8 mouse cellular contexts compared by ENCODE assay signal in the genomic region with DNA sequence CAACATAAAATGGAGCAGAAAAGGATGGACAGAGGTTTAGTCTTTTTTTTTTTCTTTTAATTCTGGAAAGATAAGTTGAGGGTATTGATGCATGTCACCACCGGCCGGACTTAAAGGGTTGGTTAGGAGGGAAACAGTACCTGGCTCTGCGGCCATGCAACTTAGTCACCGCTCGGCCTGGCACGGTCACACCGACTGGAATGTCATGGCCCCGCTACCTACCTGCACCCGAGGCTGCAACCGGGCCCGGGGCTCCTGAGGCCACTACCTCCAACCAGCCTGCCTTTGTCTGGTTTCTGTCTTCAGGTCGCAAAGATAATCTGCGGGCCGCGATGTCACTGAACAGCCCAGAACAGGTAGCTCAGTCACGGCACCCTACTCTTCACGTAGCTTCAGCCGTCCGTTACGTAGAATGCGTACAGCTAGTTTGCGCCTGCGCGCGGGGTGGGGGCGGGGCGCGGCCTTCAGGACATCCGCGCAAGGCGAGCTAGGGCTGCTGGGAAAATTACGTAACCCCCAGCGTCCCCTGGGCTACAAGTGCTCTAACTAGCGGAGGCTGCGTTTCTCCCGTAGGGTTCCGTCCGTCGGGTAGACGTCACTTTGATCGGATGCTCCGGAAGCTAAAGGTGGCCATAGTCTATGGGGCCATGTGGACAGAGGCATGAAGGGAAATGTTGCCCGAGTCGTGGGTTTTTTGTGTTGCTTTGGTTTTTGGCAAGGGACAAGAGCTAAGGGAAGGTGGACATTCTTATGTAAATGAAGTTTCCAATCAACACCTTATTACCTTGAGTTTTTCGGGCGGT. TPM values are rescaled to one million over a fixed set of nuclear protein-coding genes. Genes with fewer than 3 reads are reported as not detected.
DNase-seq lines count a peak whose midpoint lies in the region; ATAC-seq and TF ChIP-seq lines count a peak whose summit lies in the region.

Gene Ccdc47, minus strand, starts transcription at position 418 of the 803 bp plus-strand sequence.

- peak; percentile 73 for TF ChIP-seq POLR2A in CH12.LX (IDR thresholded peaks at IDR 0.05; ENCODE audit: low read depth, low read length)
- peak; percentile 84 for TF ChIP-seq POLR2A in testis, adult 2 months (IDR thresholded peaks at IDR 0.05; ENCODE audit: control insufficient read depth, low read depth, low read length)

- in situ Hi-C loops in CH12.LX (cut with MboI; ENCODE audit: low pct_ligation_motif_present, low pct_unique_long_range_greater_than_20kb, low sequenced_read_pairs): no loop called here

- H3K4me3 ChIP-seq in CH12.LX (replicated peaks in 1 of 3; ENCODE audit: low read depth in 2 of 3, low read length in 2 of 3, poor library complexity in 1 of 3): peak within 1 kb of the TSS; percentile 93 to 97 (median 93)
- H3K4me3 ChIP-seq in forebrain, embryonic 10.5 days: peak within 1 kb of the TSS; percentile 79
- peak within 1 kb of the TSS; percentile 100 for H3K4me3 ChIP-seq in heart, embryonic 15.5 days
- peak within 1 kb of the TSS; percentile 90 to 96 for H3K4me3 ChIP-seq in liver, embryonic 14.5 days (ENCODE audit: insufficient read depth in 1 of 2, low read depth in 2 of 2, low read length in 2 of 2)
- H3K4me3 ChIP-seq in neural tube, embryonic 11.5 days (ENCODE audit: low read depth, low read length): peak within 1 kb of the TSS; percentile 87
- peak within 1 kb of the TSS; percentile 83 for H3K4me3 ChIP-seq in testis, adult 2 months (ENCODE audit: control insufficient read depth, low read depth, low read length)

- H3K79me2 ChIP-seq in CH12.LX (replicated peaks; ENCODE audit: control insufficient read depth, extremely low read depth, insufficient read depth, poor library complexity, severe bottlenecking): peaks cover 81% of the 10 kb centered on the region

- H3K4me2 ChIP-seq in CH12.LX (ENCODE audit: insufficient read depth, low read depth, poor library complexity, severe bottlenecking): peak within 1 kb of the TSS; percentile 94
- peak within 1 kb of the TSS; percentile 64 for H3K4me2 ChIP-seq in heart, embryonic 15.5 days
- H3K4me2 ChIP-seq in liver, embryonic 14.5 days (ENCODE audit: low read depth): peak within 1 kb of the TSS; percentile 90
- H3K4me2 ChIP-seq in neural tube, embryonic 11.5 days (ENCODE audit: low read depth): peak within 1 kb of the TSS; percentile 72

- peak; percentile 97 for ATAC-seq in heart, embryonic 15.5 days (replicated peaks; ENCODE audit: insufficient number of reproducible peaks, insufficient read depth, low FRiP score, low read depth)
- ATAC-seq in liver, embryonic 14.5 days (ENCODE audit: insufficient read depth): peak; percentile 93
- peak; percentile 95 for ATAC-seq in neural tube, embryonic 11.5 days (ENCODE audit: insufficient read depth, low FRiP score, low TSS enrichment)

- peak; percentile 100 for DNase-seq in CH12.LX (ENCODE audit: extremely low read depth)
- peak; percentile 95 for DNase-seq in c-Kit-positive CD71-negative TER-119-negative erythroid progenitor cells, embryonic 14.5 days (ENCODE audit: low read depth)
- DNase-seq in forebrain, embryonic 10.5 days (ENCODE audit: extremely low spot score, low spot score): peak; percentile 97
- peak; percentile 96 to 99 for DNase-seq in kidney, postnatal 25 days
- peak; percentile 97 to 98 (median 98) for DNase-seq in liver, embryonic 14.5 days (ENCODE audit: low read depth in 3 of 3, low spot score in 3 of 3)
- peak; percentile 96 for DNase-seq in neural tube, embryonic 11.5 days (ENCODE audit: low spot score)

- H3K9ac ChIP-seq in CH12.LX (ENCODE audit: insufficient read depth, low read depth): peak within 1 kb of the TSS; percentile 95
- peak within 1 kb of the TSS; percentile 100 for H3K9ac ChIP-seq in heart, embryonic 15.5 days
- H3K9ac ChIP-seq in liver, embryonic 14.5 days (replicated peaks): peak within 1 kb of the TSS; percentile 95
- H3K9ac ChIP-seq in neural tube, embryonic 11.5 days (ENCODE audit: low read length): peak within 1 kb of the TSS; percentile 94

- no peaks in the 10 kb centered on the region for H3K9me3 ChIP-seq in CH12.LX (replicated peaks; ENCODE audit: low read length)
- no peaks in the 10 kb centered on the region for H3K9me3 ChIP-seq in forebrain, embryonic 10.5 days
- no peaks in the 10 kb centered on the region for H3K9me3 ChIP-seq in heart, embryonic 15.5 days (replicated peaks)
- no peaks in the 10 kb centered on the region for H3K9me3 ChIP-seq in liver, embryonic 14.5 days (ENCODE audit: control insufficient read depth, low read length)
- H3K9me3 ChIP-seq in neural tube, embryonic 11.5 days (ENCODE audit: control insufficient read depth, low read length): no peaks in the 10 kb centered on the region

- H3K36me3 ChIP-seq in CH12.LX (replicated peaks in 1 of 2; ENCODE audit: control insufficient read depth in 1 of 2, insufficient read depth in 1 of 2, low read length in 1 of 2): peaks cover 19 to 51% of the 10 kb centered on the region in 2 experiments
- H3K36me3 ChIP-seq in forebrain, embryonic 10.5 days (replicated peaks): peaks cover 31% of the 10 kb centered on the region
- peaks cover 17% of the 10 kb centered on the region for H3K36me3 ChIP-seq in heart, embryonic 15.5 days
- peaks cover 8% of the 10 kb centered on the region for H3K36me3 ChIP-seq in liver, embryonic 14.5 days (replicated peaks; ENCODE audit: control insufficient read depth, insufficient read depth, low read depth)
- peaks cover 2% of the 10 kb centered on the region; the same call in 1 of the 2 replicates for H3K36me3 ChIP-seq in neural tube, embryonic 11.5 days (ENCODE audit: control insufficient read depth, insufficient read depth, low read length)
- H3K36me3 ChIP-seq in testis, adult 2 months (ENCODE audit: control insufficient read depth, insufficient read depth, low read length): no peaks in the 10 kb centered on the region

- under 1% methylated on average over 46 of the region's 46 CpGs for WGBS in forebrain, embryonic 10.5 days
- WGBS in heart, embryonic 15.5 days: under 1% methylated on average over 46 of the region's 46 CpGs
- WGBS in liver, embryonic 14.5 days (ENCODE audit: insufficient replicate concordance): under 1% methylated on average over 46 of the region's 46 CpGs
- WGBS in neural tube, embryonic 11.5 days: under 1% methylated on average over 46 of the region's 46 CpGs

- no peak for TF ChIP-seq RAD21 in CH12.LX (IDR thresholded peaks at IDR 0.05; ENCODE audit: low read depth, low read length)

- H3K4me1 ChIP-seq in CH12.LX (ENCODE audit: control insufficient read depth in 1 of 2, insufficient read depth in 2 of 2): peaks cover 8 to 59% of the 10 kb centered on the region in 2 experiments
- peaks cover 27% of the 10 kb centered on the region for H3K4me1 ChIP-seq in forebrain, embryonic 10.5 days
- H3K4me1 ChIP-seq in heart, embryonic 15.5 days (replicated peaks): peaks cover 33% of the 10 kb centered on the region
- peaks cover 17 to 19% of the 10 kb centered on the region in 2 experiments for H3K4me1 ChIP-seq in liver, embryonic 14.5 days (replicated peaks; ENCODE audit: control insufficient read depth in 2 of 2, insufficient read depth in 2 of 2, low read length in 1 of 2)
- peaks cover 14% of the 10 kb centered on the region for H3K4me1 ChIP-seq in neural tube, embryonic 11.5 days (ENCODE audit: control insufficient read depth, insufficient read depth, low read length)
- peaks cover 7% of the 10 kb centered on the region for H3K4me1 ChIP-seq in testis, adult 2 months (ENCODE audit: control insufficient read depth, insufficient read depth, low read length)

- H3K27me3 ChIP-seq in CH12.LX (replicated peaks): no peaks in the 10 kb centered on the region
- no peaks in the 10 kb centered on the region for H3K27me3 ChIP-seq in forebrain, embryonic 10.5 days (ENCODE audit: poor library complexity, severe bottlenecking)
- no peaks in the 10 kb centered on the region for H3K27me3 ChIP-seq in heart, embryonic 15.5 days
- no peaks in the 10 kb centered on the region for H3K27me3 ChIP-seq in liver, embryonic 14.5 days (ENCODE audit: control insufficient read depth, insufficient read depth, low read length)
- no peaks in the 10 kb centered on the region for H3K27me3 ChIP-seq in neural tube, embryonic 11.5 days (ENCODE audit: control insufficient read depth, insufficient read depth, low read length)
- H3K27me3 ChIP-seq in testis, adult 2 months (ENCODE audit: control insufficient read depth, insufficient read depth, low read length): no peaks in the 10 kb centered on the region

- TF ChIP-seq CTCF in CH12.LX (conservative IDR thresholded peaks at IDR 0.05 in 1 of 2, IDR thresholded peaks at IDR 0.05 in 1 of 2; ENCODE audit: low read depth in 2 of 2, low read length in 2 of 2): no peak
- TF ChIP-seq CTCF in liver, embryonic 14.5 days (IDR thresholded peaks at IDR 0.05; ENCODE audit: low read depth): no peak; the same call in 1 of the 2 replicates
- TF ChIP-seq CTCF in testis, adult 2 months (IDR thresholded peaks at IDR 0.05; ENCODE audit: control insufficient read depth, insufficient read depth, insufficient replicate concordance, low read depth, low read length): no peak

- peak within 1 kb of the TSS; percentile 81 for H3K27ac ChIP-seq in CH12.LX (ENCODE audit: insufficient read depth, low read depth)
- H3K27ac ChIP-seq in forebrain, embryonic 10.5 days: peak within 1 kb of the TSS; percentile 94
- H3K27ac ChIP-seq in heart, embryonic 15.5 days: peak within 1 kb of the TSS; percentile 97
- H3K27ac ChIP-seq in liver, embryonic 14.5 days: peak within 1 kb of the TSS; percentile 98
- peak within 1 kb of the TSS; percentile 92 for H3K27ac ChIP-seq in neural tube, embryonic 11.5 days (ENCODE audit: low read depth, low read length)
- H3K27ac ChIP-seq in testis, adult 2 months (ENCODE audit: control insufficient read depth, insufficient read depth, low read depth, low read length): peak within 1 kb of the TSS; percentile 86

- TF ChIP-seq EP300 in CH12.LX (IDR thresholded peaks at IDR 0.05; ENCODE audit: low read length): no peak
- peak; percentile 68 for TF ChIP-seq EP300 in liver, embryonic 14.5 days (IDR thresholded peaks at IDR 0.05; ENCODE audit: low read depth)

- dilution Hi-C loops in CH12.LX (cut with MboI; ENCODE audit: extremely low pct_ligation_motif_present, extremely low pct_unique_long_range_greater_than_20kb, low sequenced_read_pairs): no loop called here

TF ChIP-seq in CH12.LX, 34 proteins besides CTCF, POLR2A, EP300 and RAD21 (continues in another document):
- no peak for TF ChIP-seq MEF2A (IDR thresholded peaks at IDR 0.05; ENCODE audit: borderline replicate concordance, low read depth, low read length)
- TF ChIP-seq JUN (IDR thresholded peaks at IDR 0.05; ENCODE audit: insufficient read depth, low read depth, low read length): peak; percentile 36; the same call in 1 of the 2 replicates

RNA-seq across cellular contexts. Expression of gene Ccdc47, which starts in this region (rescaled TPM):
- total RNA-seq in CH12.LX (2012; rRNA removed) (53.2 and 66.7 TPM in 2 replicates), CH12.LX (2014; rRNA removed) (44.5 and 46.1 TPM in 2 replicates)
- polyA plus RNA-seq in CH12.LX (2012; ENCODE audit: insufficient read length, low read depth): 80.8 and 94.1 TPM in 2 replicates
- polyA plus RNA-seq in forebrain, embryonic 10.5 days (2016; fragmentation: Nextera tagmentation; extraction: Ambion mirVana): 77.3 and 77.4 TPM in 2 replicates
- 87.3 and 88.2 TPM in 2 replicates for polyA plus RNA-seq in heart, embryonic 15.5 days (2015; fragmentation: Nextera tagmentation; extraction: Ambion mirVana)
- polyA plus RNA-seq in liver, embryonic 14.5 days (2012; rRNA removed): 11.6 and 19.0 TPM in 2 replicates
- 27.5 and 29.2 TPM in 2 replicates for polyA plus RNA-seq in liver, embryonic 14.5 days (2014; fragmentation: Nextera tagmentation; extraction: Ambion mirVana)
- polyA plus RNA-seq in neural tube, embryonic 11.5 days (2014; fragmentation: Nextera tagmentation; extraction: Ambion mirVana): 63.1 and 73.4 TPM in 2 replicates
- polyA plus RNA-seq in testis, adult 2 months (2012; rRNA removed): 8.2 and 11.0 TPM in 2 replicates

Comparison
In these comparisons a context has a peak if more than half of its experiments do, and no peak if none do; other contexts are left out.
1. Peak in every context shown above with its lines: DNase-seq, ATAC-seq, H3K4me3 ChIP-seq and H3K27ac ChIP-seq.